Mouse (Mus musculus) right cerebral cortex, postnatal 36 days (tissue): ENCODE results near the gene Hoxa5.

Experiments used
- DNase-seq, 2 experiments: peaks; one replicate each; pipeline ENCODE4 v3.0.0; 2022; ENCODE audit warnings: low spot score in 2 of 2, mixed read lengths in 1 of 2

The Hoxa5 gene

GRCm38 (mm10) chr6:52164626-52165440 is 39.6 kb downstream of the Hoxa5 start, which contains the start of gene Hoxa2:
Gene Hoxa2, minus strand, starts transcription at chr6:52164831.
- DNase-seq: no peak

- no peak for DNase-seq
Observed at GRCm38 (mm10) chr6:52164051-52164625, 40.2 kb downstream of the Hoxa5 start.

GRCm38 (mm10) chr6:52163366-52164031 is 40.9 kb downstream of the Hoxa5 start:
- DNase-seq: no peak

- DNase-seq: no peak
Observed at GRCm38 (mm10) chr6:52162611-52163365, 41.6 kb downstream of the Hoxa5 start.

GRCm38 (mm10) chr6:52162093-52162380 is 42.4 kb downstream of the Hoxa5 start:
- no peak for DNase-seq

GRCm38 (mm10) chr6:52161336-52162092 is 42.9 kb downstream of the Hoxa5 start:
- DNase-seq: no peak

GRCm38 (mm10) chr6:52160511-52161335 is 43.7 kb downstream of the Hoxa5 start:
- DNase-seq: no peak

- DNase-seq: no peak
Observed at GRCm38 (mm10) chr6:52159979-52160378, 44.4 kb downstream of the Hoxa5 start.

- no peak for DNase-seq
Observed at GRCm38 (mm10) chr6:52159164-52159761, 45.1 kb downstream of the Hoxa5 start.

- DNase-seq: no peak
Observed at GRCm38 (mm10) chr6:52158276-52159051, 45.9 kb downstream of the Hoxa5 start, which contains the start of gene Hoxa1. Gene Hoxa1, minus strand, starts transcription at chr6:52158317.

- no peak for DNase-seq
Observed at GRCm38 (mm10) chr6:52157466-52158275, 46.7 kb downstream of the Hoxa5 start.

- no peak for DNase-seq
Observed at GRCm38 (mm10) chr6:52156551-52157200, 47.7 kb downstream of the Hoxa5 start.

- no peak for DNase-seq
Observed at GRCm38 (mm10) chr6:52155471-52155870, 48.9 kb downstream of the Hoxa5 start.

- DNase-seq: no peak
Observed at GRCm38 (mm10) chr6:52154044-52154443, 50.3 kb downstream of the Hoxa5 start.

- no peak for DNase-seq
Observed at GRCm38 (mm10) chr6:52153270-52153669, 51.1 kb downstream of the Hoxa5 start.

GRCm38 (mm10) chr6:52152226-52153193 is 51.9 kb downstream of the Hoxa5 start:
- no peak for DNase-seq
